Mouse (Mus musculus): Measurements from ENCODE around the gene Gsta3. TPM values are rescaled to one million over a fixed set of nuclear protein-coding genes. Genes with fewer than 3 reads are reported as not detected.
"Not testable (repeated sequence)": the region's sequence is repeated elsewhere in the genome, so short reads cannot be mapped to it uniquely, and the experiment has no call there.

The Gsta3 gene
- total RNA-seq, 2 experiments from 2014 or later = 1.2 to 1.8 TPM

DNA sequence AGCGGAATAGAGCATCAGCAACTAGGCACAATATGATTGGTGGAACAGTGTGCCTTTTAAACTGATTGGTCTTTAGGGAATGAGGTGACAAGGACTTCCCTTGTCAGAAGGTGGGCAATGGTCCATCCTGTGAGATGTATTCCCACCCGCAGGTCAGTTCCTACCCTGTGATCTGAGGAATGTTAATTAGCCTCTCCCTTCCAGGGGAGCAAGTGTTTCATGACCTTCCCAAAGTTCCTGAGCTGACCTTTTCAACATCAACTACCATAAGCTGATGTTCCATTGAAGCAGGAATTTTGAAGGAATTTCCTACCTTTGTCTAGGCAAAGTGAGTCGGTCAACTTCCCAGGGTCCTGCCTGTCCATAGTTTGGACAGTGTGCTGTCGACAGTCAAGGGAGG, 13.5 kb downstream of the Gsta3 start:
- no peak for DNase-seq

DNA sequence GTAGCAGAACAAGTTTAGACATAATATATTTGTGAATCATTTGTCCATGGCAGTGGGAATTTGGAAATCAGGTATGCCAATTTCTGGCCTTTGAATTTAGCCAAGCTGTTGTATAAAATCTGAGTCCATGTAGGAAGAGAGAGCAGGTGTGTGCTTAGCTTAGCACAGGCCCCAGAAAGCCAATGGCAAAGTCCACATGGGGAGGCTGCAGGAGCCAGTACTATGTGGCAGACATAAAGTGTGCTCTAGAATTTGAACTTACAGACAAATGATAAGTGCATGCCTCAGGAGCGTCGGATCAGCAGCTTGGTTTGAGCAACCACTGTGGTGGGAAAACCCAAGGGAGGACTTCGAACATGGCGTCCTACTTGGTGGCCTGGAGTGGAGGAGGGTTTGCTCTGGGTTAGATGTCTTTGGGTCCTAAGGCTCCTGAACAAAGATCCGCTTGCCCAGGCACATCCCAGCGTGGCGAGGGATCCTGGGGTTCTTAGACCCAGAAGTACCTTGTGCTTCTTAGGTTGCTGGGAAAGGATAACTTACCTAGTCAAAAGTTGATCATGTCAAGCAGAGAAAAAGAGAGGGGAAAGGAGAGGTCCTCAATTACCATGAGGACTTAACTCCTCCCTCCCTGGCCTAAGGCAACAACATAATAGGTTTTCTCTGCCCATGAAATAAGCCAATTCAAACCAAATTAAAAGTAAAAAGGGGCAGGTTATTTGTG, 15.4 kb downstream of the Gsta3 start:
- DNase-seq = no peak

DNA sequence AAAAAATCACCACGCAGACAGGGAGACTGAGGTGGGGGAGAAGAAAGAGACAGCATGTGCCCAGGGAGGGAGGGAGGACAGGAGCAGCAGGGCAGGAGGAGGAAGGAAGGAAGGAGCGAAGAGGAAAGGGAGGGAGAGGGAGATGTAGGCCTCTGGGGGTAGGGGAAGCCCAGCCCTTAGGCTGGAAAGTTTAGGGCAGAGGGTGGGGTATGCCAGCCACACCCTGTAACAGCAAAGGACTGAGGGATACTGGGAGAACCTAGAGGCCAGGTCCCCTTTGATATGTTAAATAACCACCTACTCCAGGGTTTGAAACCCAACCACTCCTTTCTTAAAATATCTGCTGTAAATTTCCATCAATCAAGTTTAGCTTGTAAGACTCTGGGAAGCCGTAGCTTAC, 16.0 kb downstream of the Gsta3 start:
- DNase-seq = no peak

DNA sequence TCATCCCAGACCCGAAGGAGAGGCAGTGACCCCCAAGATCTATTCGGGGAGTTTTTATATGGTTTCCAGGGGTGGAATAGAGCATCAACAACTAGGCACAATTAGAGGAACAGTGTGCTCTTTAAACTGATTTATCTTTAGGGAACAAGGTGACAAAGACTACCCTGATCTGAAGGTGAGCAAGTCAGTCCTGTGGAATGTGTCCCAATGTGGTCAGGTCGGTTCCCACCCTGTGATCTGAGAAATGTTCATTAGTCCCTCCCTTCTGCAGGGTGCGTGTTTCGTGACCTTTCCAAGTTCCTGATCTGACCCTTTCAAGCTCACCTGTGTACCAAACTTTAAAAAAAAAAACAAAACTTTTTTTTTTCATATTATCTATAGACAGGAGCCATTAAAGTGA, 16.5 kb downstream of the Gsta3 start:
- DNase-seq = no peak

DNA sequence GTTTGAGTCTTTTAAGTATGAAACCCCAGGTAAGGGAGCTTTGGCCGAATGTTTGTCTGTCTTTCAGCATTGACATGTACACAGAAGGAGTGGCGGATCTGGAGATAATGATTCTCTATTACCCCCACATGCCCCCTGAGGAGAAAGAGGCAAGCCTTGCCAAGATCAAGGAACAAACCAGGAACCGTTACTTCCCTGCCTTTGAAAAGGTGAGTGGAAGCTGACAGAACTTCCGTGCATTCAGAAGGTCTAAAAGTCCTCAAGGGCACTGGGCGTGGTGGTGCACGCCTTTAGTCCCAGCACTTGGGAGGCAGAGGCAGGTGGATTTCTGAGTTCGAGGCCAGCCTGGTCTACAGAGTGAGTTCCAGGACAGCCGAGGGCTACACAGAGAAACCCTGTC, 19.6 kb downstream of the Gsta3 start:
- not testable (repeated sequence) for DNase-seq

DNA sequence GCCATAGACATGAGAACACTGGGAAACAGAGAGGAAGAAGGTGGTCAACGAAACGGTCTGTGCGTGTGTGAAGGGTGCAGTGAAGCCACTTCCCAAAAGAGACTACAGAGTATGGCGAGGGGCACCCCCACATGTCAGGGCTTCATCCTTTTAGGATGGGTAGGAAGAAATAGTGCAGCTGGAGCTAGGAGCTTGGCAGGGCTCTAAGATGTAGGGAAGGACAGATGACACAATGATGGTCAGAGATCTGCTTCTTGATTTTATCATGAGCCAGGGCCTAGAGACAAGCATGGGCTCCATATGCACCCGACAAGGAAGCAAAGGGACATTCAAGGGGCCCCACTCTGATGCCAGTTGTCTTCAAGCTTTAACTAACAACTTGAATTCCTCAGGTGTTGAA, 22.0 kb downstream of the Gsta3 start:
- DNase-seq = no peak

DNA sequence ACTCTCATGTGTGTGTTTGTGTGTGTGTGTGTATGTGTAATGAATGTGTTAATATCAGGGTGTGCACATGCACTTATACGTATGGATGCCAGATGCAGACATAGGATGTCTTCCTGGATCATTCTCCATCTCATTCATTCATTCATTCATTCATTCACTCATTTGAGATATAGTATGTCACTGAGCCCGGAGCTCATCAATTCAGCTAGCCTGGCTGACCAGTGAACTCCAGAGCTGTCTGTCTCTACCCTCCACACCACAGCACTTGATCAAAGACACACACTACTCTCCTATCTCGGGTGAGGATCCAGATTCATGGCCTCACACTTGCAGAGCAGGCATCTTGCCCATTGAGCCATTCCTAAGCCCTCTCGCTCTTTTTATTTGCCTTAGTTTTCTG, 23.6 kb downstream of the Gsta3 start:
- no peak for DNase-seq

DNA sequence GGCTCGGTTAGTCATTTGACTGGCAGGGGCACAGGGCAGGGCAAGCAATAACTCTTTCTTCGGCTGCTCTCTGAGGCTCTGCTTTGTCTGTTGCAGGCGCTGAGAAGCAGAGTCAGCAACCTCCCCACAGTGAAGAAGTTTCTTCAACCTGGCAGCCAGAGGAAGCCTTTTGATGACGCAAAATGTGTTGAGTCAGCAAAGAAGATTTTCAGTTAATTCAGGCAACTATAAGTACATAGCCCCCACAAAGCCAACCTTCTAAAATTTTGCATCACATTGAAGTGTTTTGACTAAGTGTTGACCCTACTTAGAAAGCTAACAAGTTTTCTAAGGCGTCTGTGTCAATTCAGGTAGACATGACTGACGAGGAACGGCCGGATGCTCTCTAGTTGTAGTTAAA, 24.4 kb downstream of the Gsta3 start:
- DNase-seq = no peak

DNA sequence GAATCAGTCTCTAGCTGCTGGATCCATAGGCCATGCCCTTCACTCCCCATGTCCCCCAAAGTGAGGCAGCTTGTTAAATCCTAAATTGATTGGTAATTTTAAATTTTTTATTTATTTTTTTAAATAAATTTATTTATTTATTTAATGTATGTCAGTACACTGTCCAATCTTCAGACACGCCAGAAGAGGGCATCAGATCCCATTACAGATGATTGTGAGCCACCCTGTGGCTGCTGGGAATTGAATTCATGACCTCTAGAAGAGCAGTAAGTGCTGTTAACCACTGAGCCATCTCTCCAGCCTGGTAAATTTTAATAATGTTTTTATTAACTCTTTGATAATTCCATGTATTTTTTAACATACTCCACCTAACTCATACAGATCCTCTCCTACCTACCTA, 26.4 kb downstream of the Gsta3 start:
- no peak for DNase-seq

DNA sequence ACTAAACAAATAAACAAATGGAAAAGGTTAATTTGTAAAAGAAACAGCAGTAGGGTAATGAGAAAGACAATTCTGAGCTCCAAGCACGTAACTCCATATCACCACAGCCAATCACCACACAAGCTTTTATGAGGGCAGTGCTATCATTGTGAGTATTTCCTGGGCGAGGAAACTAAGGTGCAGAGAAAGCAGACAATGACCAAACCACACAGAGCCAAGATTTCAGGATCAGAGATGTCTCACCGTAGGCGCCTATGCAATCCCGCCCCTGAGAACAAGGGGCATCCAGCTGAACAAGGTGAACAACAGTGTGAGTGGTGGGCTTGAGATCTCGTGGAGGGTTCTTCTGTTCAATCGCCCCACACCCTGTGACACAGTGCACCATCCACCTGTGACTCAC, 27.1 kb downstream of the Gsta3 start:
- DNase-seq = not testable (repeated sequence)

DNA sequence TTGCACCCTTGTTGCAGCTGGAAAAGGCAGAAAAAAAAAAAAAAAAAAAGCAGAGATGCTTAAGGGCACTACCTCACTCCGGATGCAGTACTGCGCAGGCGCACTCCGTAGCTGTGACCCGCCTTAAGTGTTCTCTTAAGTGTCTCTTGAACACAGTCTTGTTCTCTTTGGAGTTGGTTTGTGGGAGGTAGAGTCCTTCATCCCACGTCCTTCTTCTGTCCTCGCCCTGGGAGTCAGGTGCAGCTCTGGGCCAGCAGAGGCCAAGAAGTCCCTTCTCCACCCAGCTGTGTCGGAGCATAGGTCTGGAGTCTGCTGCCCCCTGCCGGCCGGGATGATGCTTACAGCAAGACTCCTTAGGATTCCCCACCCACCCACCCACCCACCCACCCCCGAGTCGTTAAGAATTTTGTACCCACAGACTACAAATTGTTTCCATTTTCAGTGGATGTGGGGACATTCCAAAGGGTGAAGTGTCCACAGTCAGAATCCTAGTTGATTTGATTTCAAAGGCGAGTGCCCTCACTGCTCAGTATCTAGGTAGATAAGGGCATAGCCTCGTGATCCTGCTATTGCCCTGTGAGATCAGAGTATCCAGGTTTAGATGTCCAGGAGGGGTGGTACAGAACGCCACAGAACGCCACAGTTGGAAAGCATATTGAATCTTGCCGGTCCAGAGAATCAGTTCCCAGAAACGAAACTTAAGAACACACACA, 31.1 kb downstream of the Gsta3 start:
- peak; percentile 61 to 73 for DNase-seq

DNA sequence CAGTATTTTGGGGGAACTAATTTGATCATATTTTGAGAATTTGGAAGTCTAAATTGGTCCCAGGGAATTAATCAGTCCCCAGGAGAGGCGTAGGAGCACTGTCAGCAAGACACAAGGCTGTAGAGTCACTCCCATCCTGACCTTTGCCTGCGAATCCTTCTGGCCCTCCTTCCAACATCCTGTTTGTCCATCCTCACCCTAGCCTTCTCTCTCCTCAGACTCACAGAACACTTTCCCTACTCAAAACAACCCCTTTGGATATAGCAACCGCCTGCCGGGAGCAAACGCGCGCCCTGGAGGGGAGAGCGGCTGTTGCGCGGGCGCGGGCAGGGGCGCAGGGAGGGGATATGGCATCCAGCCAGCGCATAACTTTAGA, 31.7 kb downstream of the Gsta3 start:
- DNase-seq = peak; percentile 10 to 27

DNA sequence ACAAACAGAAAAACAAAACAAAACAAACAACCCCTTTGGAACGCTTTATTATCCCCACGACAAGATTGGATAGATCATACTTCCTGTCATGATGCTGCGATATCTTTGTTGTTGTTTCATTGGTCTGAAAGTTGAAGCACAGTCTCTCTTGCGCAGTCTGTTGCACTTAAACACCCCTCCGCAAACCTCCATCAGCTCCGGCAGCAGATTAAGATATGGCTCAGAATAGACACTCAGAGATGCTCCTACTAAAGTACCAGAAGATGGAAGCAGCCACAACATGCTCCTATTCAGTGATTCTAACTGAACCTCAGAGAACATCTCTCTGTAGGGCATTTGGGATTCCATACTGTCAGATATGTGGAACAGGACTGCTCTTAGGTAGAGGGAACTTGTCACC, 32.7 kb downstream of the Gsta3 start:
- no peak for DNase-seq

DNA sequence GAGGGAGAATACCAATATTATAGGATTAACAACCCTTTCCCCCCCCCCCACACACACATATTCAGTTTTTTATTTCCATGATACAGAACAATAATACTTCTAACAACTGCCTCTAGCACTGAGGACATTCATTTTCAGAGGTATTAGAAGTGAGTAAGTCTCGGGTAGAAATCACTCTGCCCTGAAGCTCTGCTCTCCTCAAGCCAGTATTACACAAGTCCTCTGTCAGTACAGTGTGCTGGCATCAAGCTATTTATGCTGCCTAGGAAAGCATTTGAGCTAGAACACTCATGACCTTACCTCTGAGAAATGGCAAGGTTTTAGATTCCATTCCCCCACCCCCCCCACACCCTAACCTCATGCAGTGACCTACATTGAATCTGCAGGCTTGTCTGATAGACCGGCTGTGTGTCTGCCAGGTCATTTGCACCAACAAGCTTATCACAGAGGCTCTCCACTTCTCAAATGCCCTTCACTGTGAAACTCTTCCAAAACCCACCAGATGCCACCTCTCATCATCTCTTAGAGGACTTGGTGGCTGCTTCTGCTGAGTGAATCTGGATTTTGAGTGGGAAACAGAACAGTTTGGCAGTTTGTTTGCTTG, 34.1 kb downstream of the Gsta3 start:
- no peak for DNase-seq

DNA sequence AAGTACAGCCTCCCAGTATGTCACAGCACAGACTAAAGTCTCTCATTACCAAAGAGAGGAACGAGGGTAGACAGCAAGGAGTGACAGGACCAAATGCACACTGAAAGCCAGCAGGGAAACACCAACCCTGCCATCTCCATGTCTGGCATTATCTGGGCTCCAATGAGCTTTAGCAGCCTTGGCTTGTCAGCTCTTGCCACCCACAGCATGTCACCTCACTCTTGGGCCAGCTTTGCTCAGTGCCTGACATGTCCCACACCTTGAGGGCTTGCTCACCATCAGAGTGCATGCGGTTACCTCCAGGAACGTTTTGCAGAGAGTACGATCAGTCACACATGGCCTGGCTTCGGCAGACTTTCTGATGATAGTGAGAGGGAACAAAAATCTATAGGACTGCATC, 35.0 kb downstream of the Gsta3 start:
- not testable (repeated sequence) for DNase-seq

DNA sequence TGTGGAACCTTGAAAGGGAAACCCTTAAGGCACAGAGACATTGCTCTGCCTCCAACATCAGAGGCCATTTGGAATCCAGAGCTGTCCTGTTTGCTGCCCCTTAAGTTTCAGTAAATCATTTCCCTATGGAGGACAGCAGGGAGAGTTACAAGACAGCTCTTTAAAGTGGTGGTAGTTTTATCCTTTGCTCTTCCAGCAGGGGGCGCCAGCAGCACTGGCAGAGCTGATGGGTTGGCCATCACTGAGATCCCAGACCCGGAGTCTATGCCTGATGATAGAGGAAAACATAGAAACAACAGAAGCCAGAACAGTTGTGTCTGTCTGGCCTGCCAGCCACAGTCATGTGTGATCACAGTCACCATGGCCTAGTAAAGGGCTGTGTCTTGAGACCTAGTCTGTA, 35.8 kb downstream of the Gsta3 start:
- not testable (repeated sequence) for DNase-seq

DNA sequence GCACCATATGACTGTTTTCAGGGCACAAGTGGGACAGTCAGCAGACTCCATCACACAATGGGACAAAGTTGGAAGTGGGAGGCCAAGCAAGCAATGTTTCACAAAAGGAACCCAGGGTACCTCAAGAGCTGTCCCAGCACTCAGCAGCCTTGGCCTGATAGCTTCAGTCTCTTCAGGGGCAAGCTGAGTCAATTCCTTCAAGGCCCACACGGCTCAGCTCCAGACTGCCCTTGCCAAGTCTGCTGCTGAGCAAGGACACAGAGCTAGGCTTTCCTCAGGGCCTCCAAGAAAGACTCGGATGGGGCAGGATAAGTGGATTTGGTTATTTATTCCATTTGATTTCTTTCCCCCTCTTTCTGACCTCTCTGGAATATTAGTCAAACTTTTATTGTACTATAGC, 39.9 kb downstream of the Gsta3 start:
- DNase-seq = no peak

DNA sequence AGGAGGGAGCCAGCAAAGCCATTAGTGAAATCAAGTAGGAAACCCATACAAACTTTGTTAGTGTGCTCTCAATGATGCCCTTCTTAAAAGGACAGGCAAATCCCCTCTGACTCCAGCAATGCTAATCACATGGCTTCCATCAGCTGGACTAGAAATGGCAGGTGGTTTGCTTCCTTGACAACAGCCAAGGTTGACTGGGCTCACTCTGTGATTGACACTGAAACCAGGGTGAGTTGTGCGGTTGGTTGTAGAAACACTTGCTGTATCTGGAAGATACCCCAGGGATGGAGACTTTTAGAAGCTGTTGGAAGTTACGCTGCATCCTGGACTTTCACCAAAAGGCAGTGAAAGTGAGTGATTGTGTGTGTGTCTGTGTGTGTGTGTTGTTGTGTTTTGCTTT, 44.3 kb downstream of the Gsta3 start:
- not testable (repeated sequence) for DNase-seq

DNA sequence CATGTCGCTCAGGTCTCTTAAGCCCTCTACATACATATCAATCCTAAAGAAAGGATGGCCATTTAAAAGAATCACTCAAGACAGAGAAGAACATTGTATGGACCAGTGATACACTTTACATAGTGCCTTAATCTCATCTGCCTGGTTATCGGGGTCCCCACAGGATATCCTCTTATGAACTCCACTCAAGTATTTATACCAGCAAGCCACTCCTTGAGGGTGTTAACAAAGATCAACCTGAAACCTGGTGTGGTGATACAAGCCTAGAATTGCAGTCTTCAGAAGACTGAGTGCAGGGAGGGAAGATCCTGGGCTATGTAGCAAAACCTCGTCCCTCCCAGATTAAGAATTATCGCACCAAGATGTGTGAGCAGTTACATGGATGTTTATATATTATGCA, 51.0 kb downstream of the Gsta3 start:
- no peak for DNase-seq

DNA sequence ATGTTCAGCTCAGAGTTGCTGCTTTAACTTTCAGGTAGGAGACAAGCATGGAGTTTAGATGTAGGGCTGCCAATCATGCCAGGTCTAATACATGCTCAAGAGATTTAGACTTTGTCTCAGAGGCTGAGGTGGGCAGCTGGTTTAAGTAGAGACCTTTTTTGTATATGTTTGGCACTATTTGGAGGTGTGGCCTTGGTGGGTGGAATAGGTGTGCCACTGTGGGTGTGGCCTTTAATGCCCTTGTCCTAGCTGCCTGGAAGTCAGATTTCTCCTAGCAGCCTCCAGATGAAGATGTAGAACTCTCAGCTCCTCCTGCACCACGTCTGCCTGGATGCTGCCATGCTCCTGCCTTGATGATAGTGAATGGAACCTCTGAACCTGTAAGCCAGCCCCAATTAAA, 52.2 kb downstream of the Gsta3 start:
- DNase-seq = no peak

DNA sequence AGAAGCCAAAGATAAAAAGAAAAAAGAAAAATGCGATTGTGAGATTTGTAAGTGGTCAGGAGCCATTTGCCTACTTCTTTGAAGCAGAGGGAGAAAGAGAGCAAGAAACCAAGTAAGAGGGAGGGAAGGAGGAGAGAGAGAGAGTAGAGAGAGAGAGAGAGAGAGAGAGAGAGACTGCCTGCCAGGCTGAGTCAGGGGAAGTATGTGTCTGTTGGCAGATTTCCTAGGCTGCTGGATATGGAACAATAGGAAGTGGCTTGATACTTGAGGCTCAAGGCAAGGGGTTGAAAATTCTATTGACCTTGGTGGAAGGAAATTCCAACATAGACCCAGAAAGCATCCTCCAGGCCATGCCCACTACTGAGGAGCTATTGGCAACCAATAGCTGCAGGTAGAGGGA, 55.8 kb downstream of the Gsta3 start:
- no peak for DNase-seq

DNA sequence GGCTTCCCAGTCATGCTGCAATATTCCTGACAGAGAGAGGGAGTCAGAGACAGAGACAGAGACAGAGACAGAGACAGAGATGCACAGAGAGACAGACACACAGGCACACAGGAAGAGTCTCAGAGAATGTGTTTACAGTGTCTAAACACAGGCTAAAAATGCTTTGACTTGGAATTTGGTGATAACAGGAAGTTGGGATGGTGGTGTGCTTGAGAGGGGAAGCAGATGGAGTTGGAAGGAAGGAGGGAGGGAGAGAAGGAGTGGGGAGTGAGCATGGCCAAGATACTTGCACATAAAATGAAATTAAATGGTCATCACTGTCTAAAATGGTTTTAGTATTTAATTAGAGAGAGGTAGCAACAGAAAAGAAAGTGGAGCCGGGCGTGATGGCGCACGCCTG, 57.7 kb downstream of the Gsta3 start:
- DNase-seq = no peak

DNA sequence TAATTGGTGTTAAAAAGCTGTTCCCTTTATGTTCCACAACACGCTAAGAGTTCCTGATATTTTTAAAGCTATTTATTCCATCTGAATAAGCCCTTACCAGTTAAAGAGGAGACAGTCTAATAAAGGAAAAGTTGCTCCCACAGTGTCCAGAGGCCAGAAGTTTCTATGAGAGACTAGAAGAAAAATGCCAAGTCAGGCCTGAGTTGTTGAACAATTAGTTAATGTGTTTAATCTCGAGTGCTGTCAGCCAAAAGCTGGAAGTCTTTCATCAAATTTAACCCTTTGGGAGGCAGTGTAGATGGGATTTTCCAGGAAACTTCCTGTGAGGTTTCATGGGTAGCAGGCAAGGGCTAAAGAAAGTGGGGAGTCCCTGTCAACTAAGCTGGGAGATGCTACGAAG, 59.4 kb downstream of the Gsta3 start:
- DNase-seq = no peak

DNA sequence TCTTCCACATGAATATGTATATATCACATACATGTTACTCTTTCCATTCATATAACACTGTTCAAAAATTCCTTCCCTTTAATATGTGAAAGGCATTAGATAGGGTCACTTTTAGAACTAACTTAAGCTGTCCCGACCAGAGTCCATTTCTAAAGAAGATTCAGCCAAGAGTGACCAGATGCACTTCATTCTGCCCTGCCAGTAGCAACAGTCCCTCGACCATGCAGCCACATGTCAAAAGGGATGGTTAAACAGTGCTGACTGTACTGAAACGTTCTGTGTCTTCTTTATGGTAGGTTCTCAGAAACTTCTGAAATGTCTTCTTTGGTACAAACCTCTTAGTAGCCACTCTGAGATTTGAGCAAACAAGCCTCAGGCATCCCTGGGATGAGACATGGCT, 61.3 kb downstream of the Gsta3 start:
- no peak for DNase-seq
